ENCODE assay signal across 1 mouse cellular context in genomic region chr11:115535401-115536037, GRCm38 (mm10).
TF ChIP-seq lines count a peak whose summit lies in the region.

No protein-coding gene starts in this region.

TF ChIP-seq in C2C12, 6 proteins besides CTCF, POLR2A, EP300 and RAD21 (continued from another document):
- TF ChIP-seq MYOD1 (IDR thresholded peaks at IDR 0.05; ENCODE audit: control insufficient read depth, insufficient read length, low read depth) = no peak
- no peak for TF ChIP-seq CEBPB (IDR thresholded peaks at IDR 0.05; ENCODE audit: low read depth)
